Mouse (Mus musculus): ENCODE measurements at regions not wholly inside any gene's neighbourhood (a gene's known extent, or its start where the extent isn't known, plus 50 kb on each side); places are given as distances from the start of the nearest gene placed in this dataset.

- no peaks in the 10 kb centered on the region for H3K36me3 ChIP-seq (replicated peaks in 1 of 2; ENCODE audit: control insufficient read depth in 1 of 2, insufficient read depth in 1 of 2, low read length in 1 of 2)
- TF ChIP-seq IRF4 (IDR thresholded peaks at IDR 0.05; ENCODE audit: low read depth, low read length) = peak; percentile 37; the same call in 1 of the 2 replicates
- no peak for TF ChIP-seq ZC3H11A (IDR thresholded peaks at IDR 0.05; ENCODE audit: low read depth, low read length)
- TF ChIP-seq ETS1 (conservative IDR thresholded peaks at IDR 0.05; ENCODE audit: low read depth, low read length) = peak; percentile 66
- 0 out of 2 replicates have a peak, but pooled peaks have one; percentile 13 for TF ChIP-seq CHD2 (IDR thresholded peaks at IDR 0.05; ENCODE audit: low read length)
- peak; percentile 64; the same call in 1 of the 2 replicates for TF ChIP-seq MEF2A (IDR thresholded peaks at IDR 0.05; ENCODE audit: borderline replicate concordance, low read depth, low read length)
- TF ChIP-seq EP300 (IDR thresholded peaks at IDR 0.05; ENCODE audit: low read length) = peak; percentile 54
- peak; percentile 63; the same call in 1 of the 2 replicates for TF ChIP-seq TCF12 (IDR thresholded peaks at IDR 0.05; ENCODE audit: low read depth, low read length)
- no peak for TF ChIP-seq JUN (IDR thresholded peaks at IDR 0.05; ENCODE audit: insufficient read depth, low read depth, low read length)
- TF ChIP-seq MAX (IDR thresholded peaks at IDR 0.05; ENCODE audit: low read length) = 0 out of 2 replicates have a peak, but pooled peaks have one; percentile 10
- TF ChIP-seq MXI1 (IDR thresholded peaks at IDR 0.05; ENCODE audit: low read depth, low read length) = no peak
- 0 out of 2 replicates have a peak, but pooled peaks have one; percentile 11 for TF ChIP-seq BHLHE40 (IDR thresholded peaks at IDR 0.05; ENCODE audit: low read depth, low read length)
- no peak overlapping the region for H3K27ac ChIP-seq (ENCODE audit: insufficient read depth, low read depth)
- peaks cover 2% of the 10 kb centered on the region for H3K9me3 ChIP-seq (replicated peaks; ENCODE audit: low read length)
- no peak for DNase-seq (ENCODE audit: extremely low read depth)
- H3K4me1 ChIP-seq (ENCODE audit: control insufficient read depth in 1 of 2, insufficient read depth in 2 of 2) = peaks cover 11 to 41% of the 10 kb centered on the region in 2 experiments
- no peak overlapping the region for H3K4me3 ChIP-seq (replicated peaks in 1 of 3; ENCODE audit: low read depth in 2 of 3, low read length in 2 of 3, poor library complexity in 1 of 3)
- no peaks in the 10 kb centered on the region for H3K27me3 ChIP-seq (replicated peaks)
- peak overlapping the region; percentile 5; the same call in 1 of the 2 replicates for H3K4me2 ChIP-seq (ENCODE audit: insufficient read depth, low read depth, poor library complexity, severe bottlenecking)
- no peaks in the 10 kb centered on the region for H3K79me2 ChIP-seq (replicated peaks; ENCODE audit: control insufficient read depth, extremely low read depth, insufficient read depth, poor library complexity, severe bottlenecking)
- dilution Hi-C loops (cut with MboI; ENCODE audit: extremely low pct_ligation_motif_present, extremely low pct_unique_long_range_greater_than_20kb, low sequenced_read_pairs) (no loop called here), in situ Hi-C loops (cut with MboI; ENCODE audit: low pct_ligation_motif_present, low pct_unique_long_range_greater_than_20kb, low sequenced_read_pairs) (no loop called here)
- H3K9ac ChIP-seq (ENCODE audit: insufficient read depth, low read depth) = no peak overlapping the region
Observed at GRCm38 (mm10) chr2:170203496-170203895, 55.6 kb upstream of the Zfp217 start.

GRCm38 (mm10) chr2:170201816-170202371 is 54.0 kb upstream of the Zfp217 start:
- H3K4me2 ChIP-seq (ENCODE audit: insufficient read depth, low read depth, poor library complexity, severe bottlenecking) = no peak overlapping the region
- in situ Hi-C loops (cut with MboI; ENCODE audit: low pct_ligation_motif_present, low pct_unique_long_range_greater_than_20kb, low sequenced_read_pairs) = no loop called here
- H3K27me3 ChIP-seq (replicated peaks) = no peaks in the 10 kb centered on the region
- peaks cover 11 to 41% of the 10 kb centered on the region in 2 experiments for H3K4me1 ChIP-seq (ENCODE audit: control insufficient read depth in 1 of 2, insufficient read depth in 2 of 2)
- H3K9me3 ChIP-seq (replicated peaks; ENCODE audit: low read length) = no peaks in the 10 kb centered on the region
- no peaks in the 10 kb centered on the region for H3K36me3 ChIP-seq (replicated peaks in 1 of 2; ENCODE audit: control insufficient read depth in 1 of 2, insufficient read depth in 1 of 2, low read length in 1 of 2)
- TF ChIP-seq UBTF (IDR thresholded peaks at IDR 0.05; ENCODE audit: low read depth, low read length) = no peak
- no peak for TF ChIP-seq ETS1 (conservative IDR thresholded peaks at IDR 0.05; ENCODE audit: low read depth, low read length)
- TF ChIP-seq ZMIZ1 (IDR thresholded peaks at IDR 0.05; ENCODE audit: low read depth, low read length) = no peak
- TF ChIP-seq POLR2AphosphoS2 (IDR thresholded peaks at IDR 0.05; ENCODE audit: low read depth, low read length) = no peak
- TF ChIP-seq ZKSCAN1 (IDR thresholded peaks at IDR 0.05; ENCODE audit: borderline replicate concordance, low read depth, low read length) = no peak
- no peak for TF ChIP-seq CTCF (conservative IDR thresholded peaks at IDR 0.05 in 1 of 2, IDR thresholded peaks at IDR 0.05 in 1 of 2; ENCODE audit: low read depth in 2 of 2, low read length in 2 of 2)
- TF ChIP-seq RCOR1 (conservative IDR thresholded peaks at IDR 0.05; ENCODE audit: low read depth, low read length) = no peak
- no peak for TF ChIP-seq JUND (conservative IDR thresholded peaks at IDR 0.05; ENCODE audit: low read depth, low read length)
- TF ChIP-seq MXI1 (IDR thresholded peaks at IDR 0.05; ENCODE audit: low read depth, low read length) = no peak
- TF ChIP-seq HCFC1 (IDR thresholded peaks at IDR 0.05; ENCODE audit: low read depth, low read length) = no peak
- TF ChIP-seq IRF4 (IDR thresholded peaks at IDR 0.05; ENCODE audit: low read depth, low read length) = no peak
- TF ChIP-seq BHLHE40 (IDR thresholded peaks at IDR 0.05; ENCODE audit: low read depth, low read length) = peak; percentile 83
- 0 out of 2 replicates have a peak, but pooled peaks have one; percentile 14 for TF ChIP-seq MAFK (IDR thresholded peaks at IDR 0.05; ENCODE audit: insufficient replicate concordance, low read length)
- no peak for TF ChIP-seq ZNF384 (IDR thresholded peaks at IDR 0.05; ENCODE audit: low read depth, low read length)
- no peak for TF ChIP-seq TBP (conservative IDR thresholded peaks at IDR 0.05; ENCODE audit: low read depth, low read length)
- TF ChIP-seq JUN (IDR thresholded peaks at IDR 0.05; ENCODE audit: insufficient read depth, low read depth, low read length) = no peak
- no peak for TF ChIP-seq NELFE (IDR thresholded peaks at IDR 0.05; ENCODE audit: low read depth, low read length)
- TF ChIP-seq MEF2A (IDR thresholded peaks at IDR 0.05; ENCODE audit: borderline replicate concordance, low read depth, low read length) = no peak
- DNase-seq (ENCODE audit: extremely low read depth) = peak; percentile 60
- H3K4me3 ChIP-seq (replicated peaks in 1 of 3; ENCODE audit: low read depth in 2 of 3, low read length in 2 of 3, poor library complexity in 1 of 3) = peak overlapping the region in 1 of 3 experiments; percentile 48
- H3K79me2 ChIP-seq (replicated peaks; ENCODE audit: control insufficient read depth, extremely low read depth, insufficient read depth, poor library complexity, severe bottlenecking) = no peaks in the 10 kb centered on the region
- no peak overlapping the region for H3K27ac ChIP-seq (ENCODE audit: insufficient read depth, low read depth)
- H3K9ac ChIP-seq (ENCODE audit: insufficient read depth, low read depth) = no peak overlapping the region
- dilution Hi-C loops (cut with MboI; ENCODE audit: extremely low pct_ligation_motif_present, extremely low pct_unique_long_range_greater_than_20kb, low sequenced_read_pairs) = no loop called here
